Mouse (Mus musculus) lung, embryonic 14.5 days (tissue): ENCODE results near the gene Gprc5a. TPM values are rescaled to one million over a fixed set of nuclear protein-coding genes. Genes with fewer than 3 reads are reported as not detected.

Experiments used
- ATAC-seq: fragments of 200-750 bp; cut with Nextera tagmentation; 2 replicates; pipeline ENCODE4 v1.8.0; 2017; ENCODE audit warnings: mild to moderate bottlenecking, moderate TSS enrichment, moderate library complexity; ENCODE audit not compliant: insufficient read depth
- DNase-seq: peaks from one replicate; pipeline ENCODE4 v3.0.0-alpha.2; 2015
- H3K27ac ChIP-seq: fragments of 300-500 bp; sonication (generic); 2 replicates; pipeline ENCODE4 v1.5.1; 2014; ENCODE audit warnings: low read depth, mild to moderate bottlenecking, moderate library complexity
- H3K27me3 ChIP-seq: fragments of 300-500 bp; sonication (generic); 2 replicates; pipeline ENCODE4 v1.6.1; 2014; ENCODE audit warnings: low read length, control low read depth; ENCODE audit not compliant: insufficient read depth
- H3K36me3 ChIP-seq: fragments of 300-500 bp; sonication (generic); 2 replicates; pipeline ENCODE4 v1.6.1; 2014; ENCODE audit warnings: control low read depth; ENCODE audit not compliant: insufficient read depth
- H3K4me1 ChIP-seq: fragments of 300-500 bp; sonication (generic); 2 replicates; pipeline ENCODE4 v1.6.1; 2014; ENCODE audit warnings: antibody characterized with exemption, control low read depth; ENCODE audit not compliant: insufficient read depth
- H3K4me2 ChIP-seq: fragments of 300-500 bp; sonication (generic); 2 replicates; pipeline ENCODE4 v1.6.1; 2014; ENCODE audit warnings: mild to moderate bottlenecking
- H3K4me3 ChIP-seq: fragments of 300-500 bp; sonication (generic); 2 replicates; pipeline ENCODE4 v1.5.1; 2014; ENCODE audit warnings: low read depth, low read length
- H3K9ac ChIP-seq: fragments of 300-500 bp; sonication (generic); 2 replicates; pipeline ENCODE4 v1.6.1; 2014
- H3K9me3 ChIP-seq: fragments of 300-500 bp; sonication (generic); 2 replicates; pipeline ENCODE4 v1.6.1; 2016; ENCODE audit warnings: low read depth, low read length, control low read depth
- CTCF ChIP-seq: IDR thresholded peaks from 2 replicates; pipeline ENCODE4 v1.5.1; 2016; ENCODE audit warnings: antibody characterized with exemption, low read depth
- whole genome bisulfite sequencing: fragments of 180-500 bp; shearing (Covaris S2); extraction: QIAGEN DNeasy Blood & Tissue Kit; methylation state at CpG from one replicate; pipeline ENCODE4 v1.1.7; 2014; 5-methylcytosine and 5-hydroxymethylcytosine counted together
- polyA plus RNA-seq: library from polyadenylated mRNA; unstranded; fragments of >200 nt; fragmentation: Nextera tagmentation; extraction: Ambion mirVana; gene quantifications from 2 replicates; pipeline ENCODE4 v1.2.1, GENCODE M21; 2014

The Gprc5a gene
- polyA plus RNA-seq, 1 experiment from 2014 or later, result 42.5 TPM

DNA sequence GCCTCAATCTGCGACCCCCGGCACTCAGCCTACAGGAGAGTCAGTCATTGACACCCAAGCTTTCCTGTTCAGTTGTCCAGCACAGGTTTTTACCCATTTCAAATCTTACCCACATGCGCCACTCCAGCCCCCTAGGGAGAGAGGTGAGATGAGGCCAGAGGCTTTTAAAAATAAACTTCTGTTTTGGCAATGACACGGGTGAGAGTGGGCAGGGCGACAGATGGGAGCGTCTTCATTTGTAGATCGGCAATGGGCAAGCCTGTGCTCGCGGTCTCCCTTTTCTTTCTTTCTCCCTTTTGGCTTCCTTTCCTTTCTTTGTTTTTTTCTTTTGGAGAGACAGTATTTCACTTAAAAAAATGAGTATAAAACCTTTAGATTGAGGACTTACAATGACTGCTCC is 68.0 kb downstream of the Gprc5a start:
- no peak overlapping the region for H3K9ac ChIP-seq
- no peak for DNase-seq
- H3K9me3 ChIP-seq, result no peaks in the 10 kb centered on the region
- H3K4me2 ChIP-seq, result no peak overlapping the region
- no peak overlapping the region for H3K27ac ChIP-seq
- H3K36me3 ChIP-seq, result no peaks in the 10 kb centered on the region
- no peaks in the 10 kb centered on the region for H3K27me3 ChIP-seq
- H3K4me1 ChIP-seq, result peaks cover 16% of the 10 kb centered on the region
- WGBS, result 89% methylated on average over 9 of the region's 9 CpGs
- no peak overlapping the region for H3K4me3 ChIP-seq
- TF ChIP-seq CTCF, result no peak
- ATAC-seq, result no peak

Other genes starting within 250 kb of the Gprc5a start
- gene Crebl2, start 235.5 kb upstream of the Gprc5a start, polyA plus RNA-seq, result 1.3 and 1.4 TPM in 2 replicates
- 9.6 and 10.8 TPM in 2 replicates for gene Gpr19, start 167.1 kb upstream of the Gprc5a start, polyA plus RNA-seq
- 12.0 and 13.9 TPM in 2 replicates for gene Cdkn1b, start 145.2 kb upstream of the Gprc5a start, polyA plus RNA-seq
- 0.43 and 0.83 TPM in 2 replicates for gene Apold1, start 83.9 kb upstream of the Gprc5a start, polyA plus RNA-seq
- 119 and 120 TPM in 2 replicates for gene Ddx47, start 54.0 kb upstream of the Gprc5a start, polyA plus RNA-seq
- gene Gprc5d, start 52.6 kb downstream of the Gprc5a start, polyA plus RNA-seq, result not detected in 2 replicates
- 22.4 and 25.2 TPM in 2 replicates for gene Fam234b, start 132.3 kb downstream of the Gprc5a start, polyA plus RNA-seq
- gene Hebp1, start 132.4 kb downstream of the Gprc5a start, polyA plus RNA-seq, result 2.5 and 2.7 TPM in 2 replicates
- 6.0 and 7.7 TPM in 2 replicates for gene Gsg1, start 188.7 kb downstream of the Gprc5a start, polyA plus RNA-seq
- gene Pbp2, start 244.8 kb downstream of the Gprc5a start, polyA plus RNA-seq, result 0.38 and 0.53 TPM in 2 replicates